Mouse (Mus musculus) urinary bladder, postnatal 4 days (tissue): Measurements from ENCODE around the gene Klkb1.

Experiments used
- DNase-seq, 2 experiments: peaks; one replicate each; pipeline ENCODE4 v3.0.0; 2021 to 2022; ENCODE audit warnings: low spot score in 2 of 2

Klkb1 gene

DNA sequence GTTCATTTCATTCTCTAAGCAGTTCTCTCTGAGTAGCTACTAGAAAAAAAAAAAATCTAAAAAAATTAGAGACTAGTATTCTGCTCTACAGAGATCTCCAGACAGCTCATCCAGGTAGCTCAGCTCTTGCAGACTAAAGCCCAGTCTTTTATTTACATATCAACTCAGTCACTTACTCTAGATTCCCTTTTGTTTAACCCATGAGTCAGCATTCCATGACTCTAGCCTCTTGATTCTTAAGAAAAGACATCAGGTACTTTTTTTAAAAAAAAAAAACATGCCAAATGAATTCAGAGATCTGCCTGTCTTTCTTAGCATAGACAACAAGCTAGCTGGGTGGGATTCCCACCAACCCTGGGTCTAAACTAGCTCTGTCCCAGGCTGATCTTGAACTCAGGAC lies 26.2 kb downstream of the Klkb1 start:
- no peak for DNase-seq

DNA sequence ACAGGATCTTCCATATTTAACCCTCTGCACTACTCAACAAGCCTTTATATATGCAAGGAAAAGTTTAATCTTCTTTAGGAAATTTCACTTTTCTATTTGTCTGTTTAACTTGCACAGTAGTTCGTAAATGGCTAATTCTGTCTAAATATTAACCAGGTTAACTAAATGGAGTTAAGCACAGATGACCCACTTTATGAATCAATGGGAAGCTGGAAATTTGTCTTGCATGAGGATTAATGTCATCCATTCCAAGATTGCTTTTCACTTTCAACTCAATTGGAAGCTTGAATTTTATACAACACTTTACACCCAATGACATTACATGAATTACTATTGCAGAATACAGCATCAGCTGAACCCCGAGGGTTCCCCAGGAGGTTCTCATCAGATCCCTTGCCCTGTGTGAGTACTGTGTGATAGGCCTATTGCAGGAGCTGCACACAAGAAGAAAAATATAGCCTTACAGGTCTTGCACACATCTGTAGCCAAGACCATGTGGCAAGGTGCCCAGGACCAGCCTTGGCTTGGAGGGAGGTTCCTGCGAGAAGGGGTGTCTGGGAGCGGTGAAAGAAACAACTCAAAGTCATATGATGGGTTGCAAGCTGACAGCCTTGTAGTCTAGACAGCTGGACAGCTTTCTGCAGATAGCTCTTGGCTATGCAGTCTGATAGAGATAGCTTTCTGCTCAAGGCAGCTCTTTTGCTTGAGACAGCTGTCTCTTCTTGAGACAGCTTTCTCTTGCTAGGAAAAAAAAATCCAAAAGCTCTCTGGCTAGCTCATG lies 26.9 kb downstream of the Klkb1 start:
- peak in 1 of 2 experiments; percentile 26 for DNase-seq

DNA sequence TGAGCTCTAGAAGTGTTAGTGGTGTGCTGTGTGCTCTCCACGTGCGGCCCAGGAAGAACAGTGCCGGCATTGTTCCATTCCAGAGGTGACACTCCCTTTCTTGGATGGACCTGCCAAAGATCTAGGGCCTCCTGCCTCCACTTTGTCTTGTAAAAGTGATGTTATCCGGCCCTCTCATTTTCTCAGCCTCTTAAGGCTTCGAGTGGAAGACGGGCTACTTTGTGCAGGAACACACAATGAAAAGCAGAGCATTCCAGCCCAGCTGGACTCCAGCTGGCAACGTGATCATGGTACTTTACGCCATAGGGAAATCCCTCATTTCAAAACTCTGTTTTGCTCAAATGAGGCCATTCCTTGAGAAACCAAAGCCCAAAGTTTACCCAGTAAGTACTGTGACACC lies 27.7 kb downstream of the Klkb1 start:
- no peak for DNase-seq

DNA sequence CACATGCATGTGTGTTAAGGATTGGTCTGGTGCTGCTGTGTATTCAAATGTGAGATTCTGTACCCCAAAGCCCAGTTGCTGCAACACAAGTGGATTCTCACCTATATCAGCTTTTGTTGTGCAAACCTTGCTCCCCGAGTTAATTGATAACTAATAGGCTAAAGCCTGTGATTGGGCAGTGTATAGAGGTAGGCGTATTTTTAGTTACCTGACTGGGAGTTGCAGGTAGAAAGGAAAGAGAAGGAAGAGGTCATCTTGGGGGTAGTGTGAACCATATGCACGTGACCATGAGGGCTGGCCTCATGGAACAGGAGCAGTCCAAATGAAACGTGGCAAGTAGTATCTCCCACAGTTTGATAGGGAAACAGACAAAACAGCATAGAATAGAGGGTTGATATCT lies 29.7 kb downstream of the Klkb1 start:
- DNase-seq: no peak

DNA sequence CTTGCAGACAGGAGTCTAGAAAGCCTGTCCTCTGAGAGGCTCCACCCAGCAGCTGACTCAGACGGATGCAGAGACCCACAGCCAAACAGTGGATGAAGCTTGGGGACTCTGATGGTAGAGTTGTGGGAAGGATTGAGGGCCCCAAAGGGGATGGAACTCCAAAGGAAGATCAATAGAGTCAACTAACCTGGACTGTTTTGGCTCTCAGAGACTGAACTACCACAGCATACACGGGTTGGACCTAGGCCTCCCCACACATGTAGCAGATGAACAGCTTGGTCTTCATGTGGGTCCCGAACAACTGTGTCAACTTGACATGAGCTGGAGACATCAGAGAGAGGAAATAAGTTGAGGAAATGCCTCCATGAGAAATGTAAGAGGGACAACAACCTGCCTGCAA lies 31.8 kb downstream of the Klkb1 start:
- no peak for DNase-seq

DNA sequence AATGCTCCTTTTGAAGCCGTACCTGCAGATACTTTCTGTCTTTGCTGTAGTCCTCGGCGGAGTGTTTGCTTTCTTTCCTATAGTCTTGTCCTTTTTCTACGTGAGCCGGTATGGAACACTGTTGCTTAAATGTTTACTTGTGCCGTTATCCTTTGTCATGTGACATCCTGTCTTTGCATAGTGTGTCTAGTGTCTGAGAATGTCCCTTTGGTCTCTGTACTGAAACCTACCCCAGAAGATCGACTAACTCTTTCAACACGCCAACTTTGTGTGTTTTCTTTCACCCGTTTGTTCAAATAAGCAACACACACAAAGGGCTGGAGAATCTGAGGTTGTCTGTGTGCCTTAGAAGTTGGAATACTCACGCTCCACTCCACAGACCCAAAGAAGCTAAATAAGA lies 32.7 kb downstream of the Klkb1 start, which contains the start of gene F11:
F11 (minus strand) TSS at position 112 of the 400 bp plus-strand sequence.
- no peak for DNase-seq

DNA sequence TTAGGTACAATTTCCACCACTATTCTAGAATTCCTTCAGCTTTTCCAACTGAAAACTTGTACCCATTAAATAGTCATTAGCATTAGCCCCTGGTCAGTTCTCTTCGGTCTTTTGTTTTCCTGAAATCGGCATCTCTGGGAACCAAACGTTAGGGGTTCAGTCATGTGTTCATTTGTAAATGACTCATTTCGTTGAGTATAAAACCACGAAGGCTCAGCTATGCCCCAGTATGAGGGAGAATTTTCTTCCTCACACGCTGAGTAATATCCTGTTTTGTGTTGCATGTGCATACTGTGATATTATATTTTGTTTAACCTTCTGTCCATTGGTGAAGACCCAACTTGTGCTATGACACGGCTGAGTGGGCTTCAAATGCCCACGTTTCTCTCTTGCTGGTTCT lies 36.2 kb downstream of the Klkb1 start:
- no peak for DNase-seq

DNA sequence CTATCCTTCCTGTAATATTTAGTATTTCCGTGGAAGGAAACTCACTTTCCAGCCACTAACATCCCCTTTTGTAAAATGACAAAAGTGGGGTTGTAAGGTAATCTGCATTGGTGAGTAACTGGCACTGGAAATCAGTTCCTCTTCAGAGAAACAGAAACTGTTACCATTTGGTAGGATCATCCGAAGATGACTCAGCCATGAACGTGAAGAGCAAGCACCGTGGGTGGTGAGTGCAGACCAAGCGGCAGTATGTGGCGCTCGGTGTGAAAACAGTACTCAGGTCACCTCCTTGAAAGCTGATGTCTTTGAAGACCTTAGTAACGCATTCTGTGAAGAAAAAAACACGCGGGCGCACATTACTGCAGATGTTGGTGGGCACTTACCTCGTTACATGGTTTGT lies 39.6 kb downstream of the Klkb1 start:
- no peak for DNase-seq

DNA sequence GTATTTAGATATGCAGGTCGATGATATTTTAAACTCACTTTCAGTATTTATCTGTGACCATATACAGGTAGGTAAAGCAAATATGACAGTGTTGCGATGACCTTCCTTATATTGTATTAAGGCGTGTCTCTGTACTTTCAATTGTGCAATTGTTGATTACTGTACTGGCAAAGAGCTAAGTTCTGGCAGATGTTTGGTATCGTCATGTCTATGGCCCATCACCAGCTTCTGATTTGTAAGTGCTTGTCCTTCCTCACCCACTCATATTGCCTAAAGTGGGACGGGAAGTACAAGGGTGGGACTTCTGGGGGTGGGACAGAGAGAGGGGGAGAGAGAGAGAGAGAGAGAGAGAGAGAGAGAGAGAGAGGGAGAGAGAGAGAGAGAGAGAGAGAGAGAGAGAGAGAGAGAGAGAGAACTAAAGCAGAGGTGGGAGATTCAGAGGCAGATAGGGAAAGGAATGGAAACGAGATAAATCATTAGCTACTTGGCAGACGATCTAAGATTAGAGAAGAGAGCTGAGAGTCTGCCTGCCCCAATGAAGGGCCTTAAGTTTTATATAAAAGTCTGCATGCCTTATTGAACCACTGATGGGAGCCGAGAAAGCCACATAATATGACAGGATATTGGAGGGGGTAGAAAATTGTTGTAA lies 40.3 kb downstream of the Klkb1 start:
- DNase-seq: no peak

DNA sequence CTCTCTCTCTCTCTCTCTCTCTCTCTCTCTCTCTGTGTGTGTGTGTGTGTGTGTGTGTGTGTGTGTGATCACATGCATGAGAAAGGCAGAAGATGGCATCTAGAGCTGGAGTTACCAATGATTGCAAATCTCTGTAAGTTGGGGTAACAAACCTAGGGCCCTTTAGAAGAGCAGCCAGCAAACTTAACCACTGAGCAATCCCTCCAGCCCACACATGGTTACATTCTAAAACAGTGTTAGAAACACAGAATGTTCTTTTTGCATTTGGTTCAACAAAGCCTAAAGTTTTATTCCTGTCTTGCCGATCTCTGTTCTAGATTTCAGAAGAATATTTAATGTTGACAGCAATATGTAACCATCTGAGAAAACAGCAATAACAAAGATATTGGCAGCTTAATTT lies 41.1 kb downstream of the Klkb1 start:
- no peak for DNase-seq

DNA sequence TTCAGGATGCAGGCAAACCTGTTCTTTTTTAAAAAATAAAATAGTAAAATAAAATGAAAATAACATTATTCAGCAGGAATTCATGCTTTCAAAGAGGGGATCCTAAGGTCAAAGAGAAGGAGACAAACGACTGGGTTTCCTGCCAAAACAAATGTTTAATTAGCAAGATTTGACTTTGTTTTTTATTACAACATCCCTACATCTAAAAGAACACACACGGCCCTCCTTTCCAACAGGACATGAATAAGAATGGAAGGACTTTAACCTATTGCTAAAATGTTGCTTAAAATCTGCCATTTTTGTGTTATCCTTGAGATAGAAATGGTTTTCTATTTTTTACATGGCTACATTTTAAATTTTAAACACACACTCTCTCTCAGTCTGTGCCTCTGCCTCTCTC lies 41.5 kb downstream of the Klkb1 start:
- no peak for DNase-seq

DNA sequence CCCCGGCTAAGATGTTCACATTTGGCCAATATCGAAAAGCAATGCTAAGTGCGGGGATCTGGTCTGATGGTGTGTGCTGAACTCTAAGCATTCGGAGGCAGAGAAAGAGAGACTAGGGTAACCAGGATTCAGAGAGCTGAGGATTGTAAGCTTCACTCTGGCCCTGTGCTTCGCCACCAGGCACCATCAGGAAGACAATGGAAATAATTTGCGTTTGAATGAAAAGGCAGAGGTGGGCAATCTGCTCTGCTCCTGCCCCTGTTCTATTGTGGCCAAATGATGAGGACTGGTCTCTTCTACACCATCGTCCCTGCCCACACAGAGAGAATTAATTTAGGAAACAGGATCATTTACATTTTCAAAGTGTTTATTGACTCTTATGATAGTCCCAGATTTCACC lies 48.4 kb downstream of the Klkb1 start:
- DNase-seq: no peak

DNA sequence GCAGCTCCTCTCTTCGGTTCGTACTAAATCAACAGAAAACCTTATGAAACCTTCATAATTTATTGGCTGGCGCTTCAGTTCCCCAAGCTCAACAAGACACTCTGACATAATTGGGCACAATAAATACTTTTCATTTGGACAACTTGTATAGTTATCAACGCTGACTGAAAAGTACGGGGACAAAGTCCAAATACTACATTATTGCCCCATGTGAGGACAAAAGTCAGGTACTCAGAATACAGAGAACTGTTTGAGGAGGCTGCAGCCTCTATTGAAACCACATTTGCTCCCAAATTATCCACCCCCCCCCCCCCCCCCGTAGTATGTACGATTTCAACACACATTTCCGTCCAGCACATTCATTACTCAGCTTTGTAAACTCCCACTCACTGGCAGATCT lies 55.3 kb downstream of the Klkb1 start:
- no peak for DNase-seq

DNA sequence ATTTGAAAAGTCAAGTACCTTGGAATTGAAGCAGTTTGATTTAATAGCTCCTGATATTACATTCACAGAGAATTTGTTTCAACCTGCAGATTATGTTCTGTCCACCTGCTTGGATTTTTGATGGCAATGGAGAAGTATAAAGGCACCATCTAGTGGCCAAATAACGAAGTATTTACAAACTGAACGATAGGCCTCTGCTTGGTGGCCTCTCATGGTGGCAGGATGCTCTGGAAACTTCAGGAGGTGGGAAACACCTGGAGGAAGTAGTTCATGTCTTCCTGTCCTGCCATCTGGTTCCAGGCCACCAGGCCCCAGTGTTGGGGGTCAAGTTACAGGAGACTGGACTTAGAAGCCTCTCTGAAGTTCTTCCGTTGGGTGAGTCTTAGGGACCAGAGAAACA lies 56.4 kb downstream of the Klkb1 start:
- DNase-seq: no peak

DNA sequence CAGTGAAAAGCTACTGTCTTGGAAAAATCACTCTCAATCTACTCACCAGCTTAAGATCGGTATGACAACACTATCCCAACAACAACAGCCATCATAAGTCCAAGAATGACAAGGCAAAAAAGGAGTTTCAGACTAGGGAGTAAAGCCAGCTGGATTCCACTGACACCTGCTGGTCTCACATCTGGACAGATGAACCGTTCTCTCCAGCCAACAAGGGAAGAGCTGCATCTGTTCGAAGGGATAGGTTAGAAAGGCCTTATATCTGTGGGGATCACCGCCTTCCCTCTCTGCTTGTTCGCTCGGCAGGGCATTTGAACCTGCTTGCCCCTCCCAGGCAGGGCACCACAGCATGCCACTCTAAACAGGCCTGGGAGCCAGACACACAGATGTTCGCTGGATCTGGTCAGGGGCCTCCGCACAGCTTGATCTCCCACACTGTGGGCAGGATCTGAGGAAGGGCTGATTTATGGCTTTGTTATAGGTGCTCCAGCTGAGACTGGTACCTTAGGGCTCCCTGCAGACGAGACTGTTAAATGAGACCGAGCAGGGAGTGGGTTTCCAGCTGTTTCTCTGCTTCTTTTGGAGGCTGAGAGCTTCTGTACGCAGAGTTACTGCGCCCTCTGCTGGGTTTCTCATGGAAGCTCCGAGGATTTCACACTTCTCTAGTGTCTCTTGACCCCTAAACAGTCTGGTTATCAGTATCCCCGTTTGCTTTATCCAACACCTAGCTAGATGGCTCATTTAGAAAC lies 58.3 kb downstream of the Klkb1 start:
- no peak for DNase-seq

DNA sequence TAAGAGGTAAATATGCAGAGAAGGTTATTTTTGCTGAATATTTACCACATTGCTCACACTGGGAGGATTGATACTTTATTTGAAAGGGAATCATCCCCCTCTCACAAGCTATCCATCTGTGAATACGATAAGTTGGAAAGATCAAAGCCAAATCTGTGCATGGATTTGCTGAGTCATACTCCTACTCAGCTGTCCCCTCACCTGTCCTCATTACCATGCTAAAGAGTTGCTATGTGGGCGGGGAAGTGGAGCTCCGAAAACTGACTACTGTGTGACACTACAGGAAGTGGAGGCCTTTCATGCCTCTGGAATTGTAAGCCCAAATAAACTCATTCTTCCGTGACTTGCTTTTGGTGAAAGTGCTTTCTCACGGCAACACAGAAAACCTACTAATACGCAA lies 59.4 kb downstream of the Klkb1 start:
- no peak for DNase-seq

DNA sequence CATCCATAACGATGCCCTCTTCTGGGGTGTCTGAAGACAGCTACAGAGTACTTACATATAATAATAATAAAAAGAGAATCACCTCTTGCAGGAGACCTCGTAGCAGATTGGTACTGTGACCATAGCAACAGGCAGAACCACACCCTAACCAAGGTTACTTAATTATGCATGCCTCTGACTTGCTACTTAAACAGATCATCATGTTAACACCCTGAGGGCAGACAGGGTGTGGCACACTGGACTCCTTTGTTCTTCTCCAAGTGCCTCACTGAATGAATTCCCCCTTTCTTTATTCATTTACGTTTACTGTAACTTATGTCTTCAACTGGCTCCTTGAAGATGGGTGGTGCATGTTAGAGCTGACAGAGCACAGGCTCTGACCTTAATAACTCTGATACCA lies 61.4 kb downstream of the Klkb1 start:
- no peak for DNase-seq
